Mouse (Mus musculus) liver, adult (tissue): ENCODE results near the gene Cdca4.

Experiments used
- GATA4 ChIP-seq: IDR thresholded peaks from 2 replicates; pipeline ENCODE4 v1.6.1; 2014; ENCODE audit warnings: mild to moderate bottlenecking, low read length; ENCODE audit not compliant: insufficient replicate concordance

Cdca4 gene

DNA sequence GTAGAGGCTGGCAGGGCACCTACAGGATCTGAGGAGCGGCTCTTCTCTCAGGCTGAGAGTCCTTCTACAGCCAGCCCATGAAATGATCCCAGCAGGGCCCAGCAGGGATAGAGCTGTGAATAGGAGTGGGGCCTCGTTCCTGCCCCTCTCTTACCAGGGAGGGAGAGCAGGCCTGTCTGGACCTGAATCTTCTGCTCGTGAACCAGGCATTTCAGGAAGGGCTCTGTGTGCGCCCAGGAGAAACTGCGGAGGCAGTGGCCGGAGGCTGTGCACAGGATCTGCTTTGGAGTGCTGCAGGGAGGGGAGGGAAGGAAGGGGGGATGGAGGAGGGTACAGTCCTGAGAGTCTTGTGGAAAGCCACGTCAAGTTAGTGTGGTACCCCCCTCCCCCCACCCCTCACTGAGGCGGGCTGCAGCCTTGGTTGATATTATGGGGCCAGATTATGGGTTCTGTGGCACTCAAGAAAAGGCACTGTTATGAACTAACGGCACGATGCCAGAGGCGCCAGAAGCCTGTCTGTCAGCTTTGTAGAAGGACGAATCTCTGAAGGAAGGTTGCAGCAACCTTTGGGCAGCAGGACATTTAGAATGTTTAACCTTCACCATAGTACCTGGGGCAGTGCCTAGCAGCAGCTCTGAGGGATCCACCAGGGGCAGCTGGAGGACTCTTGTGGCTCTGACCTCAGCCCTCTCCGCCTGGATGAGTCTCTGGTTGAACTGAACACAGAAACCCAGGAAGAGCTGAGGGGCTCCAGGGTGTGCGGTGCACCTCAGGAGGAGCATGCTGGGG is 14.3 kb downstream of the Cdca4 start:
- no peak for TF ChIP-seq GATA4

GRCm38 (mm10) chr12:112813370-112813769 is 15.9 kb downstream of the Cdca4 start:
- no peak for TF ChIP-seq GATA4

DNA sequence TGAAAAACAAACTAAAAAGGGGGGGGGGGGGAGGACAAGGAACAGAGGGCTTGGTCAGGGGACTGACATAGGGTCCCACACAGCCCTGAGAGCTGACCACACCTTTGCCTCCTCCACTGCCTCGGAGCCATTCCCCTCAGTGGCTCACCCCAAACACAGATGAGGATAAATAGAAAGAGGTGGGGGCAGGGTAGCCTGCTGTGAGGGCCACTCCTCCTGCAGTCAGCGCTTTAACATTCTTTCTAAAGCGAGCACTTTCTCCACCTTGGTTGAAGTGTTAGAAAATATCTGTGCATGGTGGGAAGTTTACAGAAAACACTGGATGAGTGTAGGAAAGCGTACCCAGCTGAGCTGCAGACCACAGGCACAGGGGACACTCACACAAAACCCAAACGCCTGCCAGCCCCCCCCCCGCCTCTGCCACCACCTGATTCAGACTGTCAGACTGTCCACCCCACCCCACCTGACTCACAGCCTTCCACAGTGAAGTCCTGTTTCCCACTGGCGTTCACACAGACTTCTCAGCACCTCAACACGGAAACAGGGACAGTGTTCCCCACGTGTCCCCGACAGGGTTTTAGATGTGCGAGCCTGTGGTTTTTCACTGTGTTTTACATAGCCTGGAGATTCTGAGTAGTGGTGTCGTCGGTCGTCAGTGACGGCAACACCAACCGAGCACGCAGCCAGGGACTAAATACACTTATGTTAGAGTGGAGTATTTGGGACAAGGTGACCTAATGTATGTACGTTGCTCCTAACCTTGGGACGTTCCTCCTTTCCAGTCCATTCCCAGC is 18.9 kb downstream of the Cdca4 start:
- TF ChIP-seq GATA4: no peak

GRCm38 (mm10) chr12:112809641-112810040 is 19.6 kb downstream of the Cdca4 start:
- no peak for TF ChIP-seq GATA4

GRCm38 (mm10) chr12:112808587-112809364 is 20.4 kb downstream of the Cdca4 start, which contains the start of gene Clba1:
TSS of gene Clba1 (plus strand) at chr12:112808937.
- no peak for TF ChIP-seq GATA4

- no peak for TF ChIP-seq GATA4
These were observed 21.0 kb downstream of the Cdca4 start for GRCm38 (mm10) chr12:112808212-112808586.

DNA sequence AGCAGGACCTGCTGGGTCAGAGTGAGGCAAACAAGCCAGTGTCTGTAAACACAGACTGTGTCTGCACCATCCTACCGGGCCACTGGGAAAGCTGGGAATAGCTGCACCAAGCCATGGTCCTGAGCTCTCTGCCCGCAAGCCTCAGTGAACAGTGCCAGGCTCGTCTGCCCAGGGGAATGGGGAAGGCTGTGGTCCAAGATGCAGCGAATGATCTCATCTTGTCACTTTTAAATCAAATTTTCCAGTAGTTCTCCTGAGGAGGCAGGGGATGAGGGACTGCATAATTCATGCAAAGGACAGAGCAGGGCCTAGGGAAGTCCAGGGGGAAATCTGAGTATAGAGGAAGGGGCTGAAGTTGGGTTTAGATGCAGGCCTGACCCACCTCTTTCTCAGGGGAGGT is 21.4 kb downstream of the Cdca4 start:
- no peak for TF ChIP-seq GATA4

- no peak for TF ChIP-seq GATA4
These were observed 23.2 kb downstream of the Cdca4 start for GRCm38 (mm10) chr12:112806044-112806443.

DNA sequence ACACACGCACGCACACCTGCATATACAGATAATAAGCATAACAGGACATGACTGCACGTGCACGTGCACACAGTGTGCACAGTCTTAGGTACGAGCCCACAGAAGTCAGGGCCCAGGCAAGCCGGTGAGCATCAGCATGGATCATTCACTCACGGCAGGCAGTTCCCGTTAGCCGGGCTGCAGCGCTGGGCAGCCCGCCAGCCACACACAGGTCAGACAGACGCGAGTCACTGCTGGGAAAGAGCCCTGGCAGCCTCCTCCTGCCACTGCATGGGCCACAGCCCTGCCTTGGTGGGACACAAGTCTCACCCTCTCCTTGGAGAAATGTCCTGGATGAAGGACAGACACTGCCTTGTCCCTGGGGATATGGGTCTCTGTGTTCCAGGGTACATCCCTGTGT is 25.2 kb downstream of the Cdca4 start:
- no peak for TF ChIP-seq GATA4

GRCm38 (mm10) chr12:112802917-112803316 is 26.3 kb downstream of the Cdca4 start:
- TF ChIP-seq GATA4: no peak

GRCm38 (mm10) chr12:112801864-112802846 is 27.1 kb downstream of the Cdca4 start, which contains the start of gene Ahnak2:
TSS of gene Ahnak2 (minus strand) at chr12:112802657.
- no peak for TF ChIP-seq GATA4

- no peak for TF ChIP-seq GATA4
These were observed 28.7 kb downstream of the Cdca4 start for GRCm38 (mm10) chr12:112800476-112800875.

GRCm38 (mm10) chr12:112799237-112799970 is 29.8 kb downstream of the Cdca4 start:
- no peak for TF ChIP-seq GATA4

DNA sequence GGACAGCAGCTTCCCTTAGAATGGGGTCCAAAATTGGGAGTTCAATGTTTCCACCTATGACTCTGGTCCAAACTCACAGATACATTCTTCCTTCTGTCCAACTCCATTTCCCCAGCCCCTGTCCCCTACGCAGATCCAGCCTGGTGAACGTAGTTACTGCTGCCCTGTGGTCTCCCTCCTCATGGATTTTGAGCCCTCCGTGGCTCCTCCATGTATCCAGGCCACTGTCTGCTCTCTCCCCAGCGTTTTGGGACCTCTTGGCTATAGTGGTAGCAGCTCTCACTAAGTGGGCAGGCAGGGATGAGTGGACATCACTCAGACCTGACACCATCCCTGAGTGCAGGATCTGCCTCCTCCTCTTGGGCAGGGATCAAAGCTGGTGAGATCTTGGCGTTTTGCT is 30.5 kb downstream of the Cdca4 start:
- TF ChIP-seq GATA4: no peak
